Mouse (Mus musculus): ENCODE measurements around the gene Rnf150. TPM values are rescaled to one million over a fixed set of nuclear protein-coding genes. Genes with fewer than 3 reads are reported as not detected.

The Rnf150 gene
- total RNA-seq, 2 experiments from 2014 or later = 26.0 to 34.8 TPM

- intact Hi-C loops (cut with DNase I) = no loop called here
- TF ChIP-seq CTCF (IDR thresholded peaks at IDR 0.05) = no peak
- Histone ChIP-seq H3K27ac (no peak overlapping the region), H3K4me3 (no peak overlapping the region)
- DNase-seq = no peak
Observed at GRCm38 (mm10) chr8:82998778-82999177, 135.6 kb downstream of the Rnf150 start.

GRCm38 (mm10) chr8:83003187-83003586 lies 140.0 kb downstream of the Rnf150 start:
- no peak for TF ChIP-seq CTCF (IDR thresholded peaks at IDR 0.05)
- intact Hi-C loops (cut with DNase I) = no loop called here
- Histone ChIP-seq H3K4me3 (no peak overlapping the region), H3K27ac (no peak overlapping the region)
- DNase-seq = no peak

GRCm38 (mm10) chr8:83009481-83009880 lies 146.3 kb downstream of the Rnf150 start:
- intact Hi-C loops (cut with DNase I) = no loop called here
- no peak overlapping the region for H3K27ac ChIP-seq
- no peak for DNase-seq
- H3K4me3 ChIP-seq = no peak overlapping the region
- TF ChIP-seq CTCF (IDR thresholded peaks at IDR 0.05) = no peak

GRCm38 (mm10) chr8:83011286-83011685 lies 148.1 kb downstream of the Rnf150 start:
- no peak for DNase-seq
- intact Hi-C loops (cut with DNase I) = no loop called here
- no peak overlapping the region for H3K27ac ChIP-seq
- no peak overlapping the region for H3K4me3 ChIP-seq
- no peak for TF ChIP-seq CTCF (IDR thresholded peaks at IDR 0.05)

GRCm38 (mm10) chr8:83011758-83012157 lies 148.6 kb downstream of the Rnf150 start:
- no peak for TF ChIP-seq CTCF (IDR thresholded peaks at IDR 0.05)
- Histone ChIP-seq H3K27ac (no peak overlapping the region), H3K4me3 (no peak overlapping the region)
- DNase-seq = no peak
- intact Hi-C loops (cut with DNase I) = no loop called here

GRCm38 (mm10) chr8:83028211-83028610 lies 165.1 kb downstream of the Rnf150 start:
- peak; percentile 61 for DNase-seq
- no peak for TF ChIP-seq CTCF (IDR thresholded peaks at IDR 0.05)
- intact Hi-C loops (cut with DNase I) = no loop called here
- Histone ChIP-seq H3K4me3 (no peak overlapping the region), H3K27ac (peak overlapping the region; percentile 71)

GRCm38 (mm10) chr8:83032800-83033199 lies 169.6 kb downstream of the Rnf150 start:
- no peak for TF ChIP-seq CTCF (IDR thresholded peaks at IDR 0.05)
- no peak overlapping the region for H3K4me3 ChIP-seq
- intact Hi-C loops (cut with DNase I) = no loop called here
- peak overlapping the region; percentile 70 for H3K27ac ChIP-seq
- no peak for DNase-seq

GRCm38 (mm10) chr8:83035141-83035540 lies 172.0 kb downstream of the Rnf150 start:
- Histone ChIP-seq H3K4me3 (no peak overlapping the region), H3K27ac (peak overlapping the region; percentile 86)
- no peak for DNase-seq
- no peak for TF ChIP-seq CTCF (IDR thresholded peaks at IDR 0.05)
- intact Hi-C loops (cut with DNase I) = no loop called here

- intact Hi-C loops (cut with DNase I) = loop anchor here (2.0 kb wide), 1 partner anchor 172 kb away; no protein-coding TSS in a partner anchor
- Histone ChIP-seq H3K27ac (peak overlapping the region; percentile 86), H3K4me3 (no peak overlapping the region)
- no peak for TF ChIP-seq CTCF (IDR thresholded peaks at IDR 0.05)
- DNase-seq = peak; percentile 84
Observed at GRCm38 (mm10) chr8:83036521-83037166, 173.5 kb downstream of the Rnf150 start.

GRCm38 (mm10) chr8:83037321-83037720 lies 174.2 kb downstream of the Rnf150 start:
- intact Hi-C loops (cut with DNase I) = loop anchor here (2.0 kb wide), 1 partner anchor 173 kb away; no protein-coding TSS in a partner anchor
- TF ChIP-seq CTCF (IDR thresholded peaks at IDR 0.05) = no peak
- no peak for DNase-seq
- H3K4me3 ChIP-seq = no peak overlapping the region
- H3K27ac ChIP-seq = peak overlapping the region; percentile 86

GRCm38 (mm10) chr8:83038575-83038974 lies 175.4 kb downstream of the Rnf150 start:
- DNase-seq = peak; percentile 51
- TF ChIP-seq CTCF (IDR thresholded peaks at IDR 0.05) = no peak
- Histone ChIP-seq H3K4me3 (no peak overlapping the region), H3K27ac (peak overlapping the region; percentile 35; the same call in 1 of the 2 replicates)
- intact Hi-C loops (cut with DNase I) = no loop called here

- Histone ChIP-seq H3K27ac (no peak overlapping the region), H3K4me3 (no peak overlapping the region)
- DNase-seq = no peak
- no peak for TF ChIP-seq CTCF (IDR thresholded peaks at IDR 0.05)
- intact Hi-C loops (cut with DNase I) = no loop called here
Observed at GRCm38 (mm10) chr8:83041440-83041839, 178.3 kb downstream of the Rnf150 start.

GRCm38 (mm10) chr8:83046912-83047311 lies 183.8 kb downstream of the Rnf150 start:
- TF ChIP-seq CTCF (IDR thresholded peaks at IDR 0.05) = no peak
- Histone ChIP-seq H3K4me3 (no peak overlapping the region), H3K27ac (peak overlapping the region; percentile 46; the same call in 1 of the 2 replicates)
- peak; percentile 40 for DNase-seq
- intact Hi-C loops (cut with DNase I) = no loop called here

GRCm38 (mm10) chr8:83048527-83048926 lies 185.4 kb downstream of the Rnf150 start:
- no peak overlapping the region for H3K4me3 ChIP-seq
- intact Hi-C loops (cut with DNase I) = no loop called here
- no peak for DNase-seq
- no peak for TF ChIP-seq CTCF (IDR thresholded peaks at IDR 0.05)
- H3K27ac ChIP-seq = peak overlapping the region; percentile 65
